Mouse (Mus musculus) neural tube, embryonic 13.5 days (tissue): ENCODE results near the gene Cntrob. TPM values are rescaled to one million over a fixed set of nuclear protein-coding genes. Genes with fewer than 3 reads are reported as not detected.

Experiments
- ATAC-seq: fragments of 200-750 bp; cut with Nextera tagmentation; 2 replicates; pipeline ENCODE4 v1.8.0; 2017; ENCODE audit warnings: low read depth, mild to moderate bottlenecking, moderate TSS enrichment, moderate library complexity
- H3K27ac ChIP-seq: fragments of 300-500 bp; sonication (generic); replicated peaks from 2 replicates; pipeline ENCODE4 v1.5.1; 2015; ENCODE audit warnings: moderate library complexity, mild to moderate bottlenecking, inconsistent platforms
- H3K27me3 ChIP-seq: fragments of 300-500 bp; sonication (generic); 2 replicates; pipeline ENCODE4 v1.6.1; 2015; ENCODE audit warnings: mild to moderate bottlenecking, inconsistent platforms
- H3K36me3 ChIP-seq: fragments of 300-500 bp; sonication (generic); 2 replicates; pipeline ENCODE4 v1.6.1; 2015; ENCODE audit warnings: mild to moderate bottlenecking, inconsistent platforms
- H3K4me1 ChIP-seq: fragments of 300-500 bp; sonication (generic); replicated peaks from 2 replicates; pipeline ENCODE4 v1.6.1; 2015; ENCODE audit warnings: inconsistent platforms
- H3K4me2 ChIP-seq: fragments of 300-500 bp; sonication (generic); 2 replicates; pipeline ENCODE4 v1.6.1; 2015; ENCODE audit warnings: inconsistent platforms, mild to moderate bottlenecking, moderate library complexity
- H3K4me3 ChIP-seq: fragments of 300-500 bp; sonication (generic); 2 replicates; pipeline ENCODE4 v1.5.1; 2015; ENCODE audit warnings: mild to moderate bottlenecking, inconsistent platforms
- H3K9ac ChIP-seq: fragments of 300-500 bp; sonication (generic); 2 replicates; pipeline ENCODE4 v1.6.1; 2015; ENCODE audit warnings: moderate library complexity, mild to moderate bottlenecking, inconsistent platforms
- H3K9me3 ChIP-seq: fragments of 300-500 bp; sonication (generic); 2 replicates; pipeline ENCODE4 v1.6.1; 2016; ENCODE audit warnings: inconsistent platforms
- WGBS: fragments of 180-500 bp; shearing (Covaris S2); methylation state at CpG from one replicate; pipeline ENCODE4 v1.1.7; 2015; 5-methylcytosine and 5-hydroxymethylcytosine counted together
- polyA plus RNA-seq: library from polyadenylated mRNA; unstranded; fragments of >200 nt; fragmentation: Nextera tagmentation; extraction: Ambion mirVana; gene quantifications from 2 replicates; pipeline ENCODE4 v1.2.1, GENCODE M21; 2015

Gene Cntrob
- polyA plus RNA-seq, 1 experiment from 2014 or later, result 20.9 TPM

GRCm38 (mm10) chr11:69334796-69335195 lies 11.2 kb upstream of the Cntrob start:
- Histone ChIP-seq H3K36me3 (no peaks in the 10 kb centered on the region), H3K4me3 (no peak overlapping the region), H3K27me3 (0 out of 2 replicates have a peak, but pooled peaks cover 8% of the 10 kb centered on the region), H3K4me1 (peaks cover 31% of the 10 kb centered on the region), H3K4me2 (no peak overlapping the region), H3K9ac (no peak overlapping the region), H3K9me3 (0 out of 2 replicates have a peak, but pooled peaks cover 5% of the 10 kb centered on the region), H3K27ac (no peak overlapping the region)
- no peak for ATAC-seq
- WGBS, result 76% methylated on average over 4 of the region's 4 CpGs

GRCm38 (mm10) chr11:69333922-69334321 lies 10.3 kb upstream of the Cntrob start:
- ATAC-seq, result no peak
- Histone ChIP-seq H3K9ac (0 out of 2 replicates have a peak overlapping the region, but pooled peaks have one; percentile 8), H3K27me3 (peaks cover 15% of the 10 kb centered on the region; the same call in 1 of the 2 replicates), H3K27ac (no peak overlapping the region), H3K9me3 (0 out of 2 replicates have a peak, but pooled peaks cover 5% of the 10 kb centered on the region), H3K4me3 (no peak overlapping the region), H3K4me2 (no peak overlapping the region), H3K4me1 (peaks cover 27% of the 10 kb centered on the region), H3K36me3 (no peaks in the 10 kb centered on the region)
- WGBS, result 62% methylated on average over 3 of the region's 3 CpGs

GRCm38 (mm10) chr11:69332713-69333253 lies 9.2 kb upstream of the Cntrob start:
- Histone ChIP-seq H3K27me3 (peaks cover 23% of the 10 kb centered on the region; the same call in 1 of the 2 replicates), H3K4me2 (peak overlapping the region; percentile 59), H3K36me3 (no peaks in the 10 kb centered on the region), H3K4me1 (peaks cover 27% of the 10 kb centered on the region), H3K4me3 (no peak overlapping the region), H3K27ac (peak overlapping the region; percentile 89), H3K9me3 (0 out of 2 replicates have a peak, but pooled peaks cover 4% of the 10 kb centered on the region), H3K9ac (peak overlapping the region; percentile 71; the same call in 1 of the 2 replicates)
- WGBS, result 11% methylated on average over 8 of the region's 8 CpGs
- no peak for ATAC-seq

GRCm38 (mm10) chr11:69331929-69332405 lies 8.4 kb upstream of the Cntrob start:
- H3K9ac ChIP-seq, result peak overlapping the region; percentile 71
- H3K36me3 ChIP-seq, result no peaks in the 10 kb centered on the region
- peak; percentile 80 for ATAC-seq
- peaks cover 31% of the 10 kb centered on the region for H3K4me1 ChIP-seq
- H3K27me3 ChIP-seq, result peaks cover 31% of the 10 kb centered on the region
- peak overlapping the region; percentile 45 for H3K4me3 ChIP-seq
- peak overlapping the region; percentile 59 for H3K4me2 ChIP-seq
- 1% methylated on average over 24 of the region's 24 CpGs for WGBS
- H3K9me3 ChIP-seq, result no peaks in the 10 kb centered on the region
- H3K27ac ChIP-seq, result peak overlapping the region; percentile 89

GRCm38 (mm10) chr11:69331152-69331551 lies 7.6 kb upstream of the Cntrob start:
- Histone ChIP-seq H3K4me1 (peaks cover 38% of the 10 kb centered on the region), H3K9ac (no peak overlapping the region), H3K27ac (peak overlapping the region; percentile 89; the same call in 1 of the 2 replicates), H3K27me3 (peaks cover 34% of the 10 kb centered on the region), H3K4me3 (peak overlapping the region; percentile 45; the same call in 1 of the 2 replicates), H3K4me2 (peak overlapping the region; percentile 59), H3K36me3 (no peaks in the 10 kb centered on the region), H3K9me3 (no peaks in the 10 kb centered on the region)
- 91% methylated on average over 6 of the region's 6 CpGs for WGBS
- ATAC-seq, result no peak

- Histone ChIP-seq H3K4me2 (no peak overlapping the region), H3K9ac (no peak overlapping the region), H3K4me3 (no peak overlapping the region), H3K4me1 (peaks cover 57% of the 10 kb centered on the region), H3K36me3 (no peaks in the 10 kb centered on the region), H3K9me3 (no peaks in the 10 kb centered on the region), H3K27ac (no peak overlapping the region), H3K27me3 (peaks cover 34% of the 10 kb centered on the region)
- 93% methylated on average over 6 of the region's 6 CpGs for WGBS
- no peak for ATAC-seq
Observed at GRCm38 (mm10) chr11:69328517-69328916, 4.9 kb upstream of the Cntrob start.

- Histone ChIP-seq H3K36me3 (no peaks in the 10 kb centered on the region), H3K4me3 (no peak overlapping the region), H3K4me1 (peaks cover 57% of the 10 kb centered on the region), H3K4me2 (peak overlapping the region; percentile 93; the same call in 1 of the 2 replicates), H3K27ac (no peak overlapping the region), H3K9ac (no peak overlapping the region), H3K27me3 (peaks cover 34% of the 10 kb centered on the region), H3K9me3 (no peaks in the 10 kb centered on the region)
- no peak for ATAC-seq
- WGBS, result 52% methylated on average over 6 of the region's 6 CpGs
Observed at GRCm38 (mm10) chr11:69327648-69328047, 4.1 kb upstream of the Cntrob start.

GRCm38 (mm10) chr11:69327157-69327442 lies 3.5 kb upstream of the Cntrob start:
- ATAC-seq, result no peak
- Histone ChIP-seq H3K4me1 (peaks cover 57% of the 10 kb centered on the region), H3K27ac (no peak overlapping the region), H3K4me2 (peak overlapping the region; percentile 93), H3K4me3 (peak overlapping the region; percentile 55), H3K27me3 (peaks cover 34% of the 10 kb centered on the region), H3K36me3 (no peaks in the 10 kb centered on the region), H3K9ac (peak overlapping the region; percentile 86; the same call in 1 of the 2 replicates), H3K9me3 (no peaks in the 10 kb centered on the region)
- 7% methylated on average over 9 of the region's 9 CpGs for WGBS

- Histone ChIP-seq H3K4me1 (peaks cover 57% of the 10 kb centered on the region), H3K27ac (peak overlapping the region; percentile 56; the same call in 1 of the 2 replicates), H3K27me3 (peaks cover 34% of the 10 kb centered on the region), H3K36me3 (no peaks in the 10 kb centered on the region), H3K9me3 (no peaks in the 10 kb centered on the region), H3K9ac (peak overlapping the region; percentile 86), H3K4me2 (peak overlapping the region; percentile 93), H3K4me3 (peak overlapping the region; percentile 55)
- 2% methylated on average over 45 of the region's 45 CpGs for WGBS
- ATAC-seq, result peak; percentile 4
Observed at GRCm38 (mm10) chr11:69326408-69327156, 3.0 kb upstream of the Cntrob start.

GRCm38 (mm10) chr11:69325628-69326407 lies 2.2 kb upstream of the Cntrob start, which contains the start of gene Kcnab3:
TSS of gene Kcnab3 (plus strand) at chr11:69326258.
- 11% methylated on average over 26 of the region's 26 CpGs for WGBS
- Histone ChIP-seq H3K4me2 (peak within 1 kb of the TSS; percentile 93), H3K4me1 (peaks cover 51% of the 10 kb centered on the region), H3K27me3 (peaks cover 34% of the 10 kb centered on the region), H3K36me3 (0 out of 2 replicates have a peak, but pooled peaks cover 3% of the 10 kb centered on the region), H3K27ac (peak within 1 kb of the TSS; percentile 56; the same call in 1 of the 2 replicates), H3K9ac (peak within 1 kb of the TSS; percentile 86), H3K9me3 (no peaks in the 10 kb centered on the region), H3K4me3 (peak within 1 kb of the TSS; percentile 55)
- peak; percentile 41 for ATAC-seq

GRCm38 (mm10) chr11:69324749-69325148 lies 1.2 kb upstream of the Cntrob start:
- H3K4me3 ChIP-seq, result peak overlapping the region; percentile 64
- peaks cover 51% of the 10 kb centered on the region for H3K4me1 ChIP-seq
- 84% methylated on average over 6 of the region's 6 CpGs for whole genome bisulfite sequencing

More at GRCm38 (mm10) chr11:69324749-69325148, 1.2 kb upstream of the Cntrob start:
- Histone ChIP-seq H3K9me3 (no peaks in the 10 kb centered on the region), H3K36me3 (0 out of 2 replicates have a peak, but pooled peaks cover 6% of the 10 kb centered on the region), H3K4me2 (peak overlapping the region; percentile 95), H3K27ac (no peak overlapping the region), H3K27me3 (peaks cover 29% of the 10 kb centered on the region), H3K9ac (peak overlapping the region; percentile 78; the same call in 1 of the 2 replicates)
- no peak for ATAC-seq
